8 mouse cellular contexts compared by ENCODE assay signal in the genomic region with DNA sequence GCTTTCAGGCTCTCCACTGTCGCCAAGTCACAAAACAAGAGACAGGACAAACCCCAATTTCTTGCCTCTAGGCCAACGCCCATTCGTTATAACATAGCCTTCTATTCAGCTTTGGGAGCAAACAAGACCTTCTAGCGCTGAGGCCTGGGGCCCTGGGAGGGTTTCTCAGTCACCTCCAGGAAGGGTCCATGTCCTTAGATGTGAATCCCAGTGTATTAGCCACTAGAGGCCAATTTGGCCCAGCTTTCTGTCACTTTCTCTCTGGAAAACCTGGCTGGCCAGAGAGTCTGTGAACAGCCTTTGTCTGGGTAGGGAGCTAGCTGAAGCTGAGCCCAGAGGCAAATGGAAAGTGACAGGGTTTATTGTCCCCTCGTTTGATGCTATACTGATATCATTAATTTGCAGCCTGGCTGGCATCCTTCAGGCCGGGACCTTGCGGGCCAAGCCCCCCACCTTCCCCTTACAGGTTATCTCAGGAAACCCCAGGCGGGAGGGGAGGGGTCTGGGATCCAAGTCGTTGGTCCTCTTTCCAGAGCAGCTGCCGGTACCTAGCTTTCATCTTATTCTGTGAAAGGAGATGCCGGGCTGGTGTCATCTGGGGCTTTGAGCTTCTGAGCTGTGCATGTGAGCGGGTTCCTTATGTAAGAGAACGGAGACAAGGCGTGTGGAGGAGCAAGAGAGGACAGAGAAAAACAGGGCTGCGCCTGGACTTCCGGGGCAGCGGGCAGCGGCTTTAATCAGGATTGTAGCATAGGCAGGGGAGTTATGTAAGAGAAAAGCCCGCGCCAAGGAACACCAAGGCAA. TPM values are rescaled to one million over a fixed set of nuclear protein-coding genes. Genes with fewer than 3 reads are reported as not detected.
DNase-seq lines count a peak whose midpoint lies in the region; ATAC-seq lines count a peak whose summit lies in the region.

No protein-coding gene starts in this region.

- peaks cover 16% of the 10 kb centered on the region for H3K4me1 ChIP-seq in liver, embryonic 13.5 days (replicated peaks)

- no peaks in the 10 kb centered on the region for H3K36me3 ChIP-seq in liver, embryonic 13.5 days

- DNase-seq in adrenal gland, postnatal 10 days = peak; percentile 28
- no peak for DNase-seq in adrenal gland, adult 18-20 months (ENCODE audit: low spot score in 2 of 2)
- peak; percentile 71 to 73 for DNase-seq in cerebellum, adult 18-20 months
- peak; percentile 21 to 23 for DNase-seq in heart, adult 9 months (ENCODE audit: low spot score in 2 of 2)
- peak; percentile 74 to 81 for DNase-seq in kidney, adult 8-10 months
- no peak for DNase-seq in liver, embryonic 13.5 days
- peak; percentile 55 for DNase-seq in right cerebral cortex, postnatal 25 days
- DNase-seq in urinary bladder, adult 18-20 months (ENCODE audit: low spot score in 2 of 2) = no peak

- 38% methylated on average over 20 of the region's 20 CpGs for WGBS in liver, embryonic 13.5 days (ENCODE audit: insufficient replicate concordance)

- H3K9me3 ChIP-seq in liver, embryonic 13.5 days (replicated peaks) = no peaks in the 10 kb centered on the region

- ATAC-seq in liver, embryonic 13.5 days (ENCODE audit: low read depth) = no peak

- H3K9ac ChIP-seq in liver, embryonic 13.5 days = no peak overlapping the region

- no peak overlapping the region for H3K27ac ChIP-seq in liver, embryonic 13.5 days

- H3K4me3 ChIP-seq in liver, embryonic 13.5 days (replicated peaks) = no peak overlapping the region

- H3K27me3 ChIP-seq in liver, embryonic 13.5 days = peaks cover 75% of the 10 kb centered on the region

- peak overlapping the region; percentile 24; the same call in 1 of the 2 replicates for H3K4me2 ChIP-seq in liver, embryonic 13.5 days

RNA-seq across cellular contexts. Expression of a gene that starts 17.5 kb away (rescaled TPM):
- 100 to 1,000 TPM; 140 to 156 TPM for total RNA-seq in adrenal gland, postnatal 10 days (2021)
- total RNA-seq in adrenal gland, adult 18-20 months (2021) = 10 to 100 TPM; 24.8 to 25.6 TPM
- polyA plus RNA-seq in liver, embryonic 13.5 days (2015; fragmentation: Nextera tagmentation; extraction: Ambion mirVana) = 514 and 581 TPM in 2 replicates

RNA-seq across cellular contexts. Expression of a gene that starts 45.9 kb away (rescaled TPM):
- total RNA-seq in adrenal gland, postnatal 10 days (2021) = 10 to 100 TPM; 23.5 to 28.6 TPM
- total RNA-seq in adrenal gland, adult 18-20 months (2021) = 10 to 100 TPM; 22.2 to 30.2 TPM
- 6.5 and 7.4 TPM in 2 replicates for polyA plus RNA-seq in liver, embryonic 13.5 days (2015; fragmentation: Nextera tagmentation; extraction: Ambion mirVana)

RNA-seq across cellular contexts. Expression of a gene that starts 54.5 kb away (rescaled TPM):
- total RNA-seq in adrenal gland, postnatal 10 days (2021) = 10 to 100 TPM; 20.8 to 22.1 TPM
- 10 to 100 TPM; 15.2 to 17.8 TPM for total RNA-seq in adrenal gland, adult 18-20 months (2021)
- 3.7 and 5.1 TPM in 2 replicates for polyA plus RNA-seq in liver, embryonic 13.5 days (2015; fragmentation: Nextera tagmentation; extraction: Ambion mirVana)

Comparison
In these comparisons a context has a peak if more than half of its experiments do, and no peak if none do; other contexts are left out.
1. DNase-seq: peak in adrenal gland, postnatal 10 days (single experiment), cerebellum, adult 18-20 months (2 of 2), heart, adult 9 months (2 of 2), kidney, adult 8-10 months (2 of 2) and right cerebral cortex, postnatal 25 days (single experiment); none in adrenal gland, adult 18-20 months (0 of 2), liver, embryonic 13.5 days (single experiment) and urinary bladder, adult 18-20 months (0 of 2).
2. RNA of a gene that starts 17.5 kb away (total RNA-seq): 140 to 156 TPM in adrenal gland, postnatal 10 days; 24.8 to 25.6 TPM in adrenal gland, adult 18-20 months; every median in the first group is over 4 times any median in the second.